Mouse (Mus musculus): ENCODE data around the gene Rasgrp4.
"Not testable (repeated sequence)": the region's sequence is repeated elsewhere in the genome, so short reads cannot be mapped to it uniquely, and the experiment has no call there.

The Rasgrp4 gene

DNA sequence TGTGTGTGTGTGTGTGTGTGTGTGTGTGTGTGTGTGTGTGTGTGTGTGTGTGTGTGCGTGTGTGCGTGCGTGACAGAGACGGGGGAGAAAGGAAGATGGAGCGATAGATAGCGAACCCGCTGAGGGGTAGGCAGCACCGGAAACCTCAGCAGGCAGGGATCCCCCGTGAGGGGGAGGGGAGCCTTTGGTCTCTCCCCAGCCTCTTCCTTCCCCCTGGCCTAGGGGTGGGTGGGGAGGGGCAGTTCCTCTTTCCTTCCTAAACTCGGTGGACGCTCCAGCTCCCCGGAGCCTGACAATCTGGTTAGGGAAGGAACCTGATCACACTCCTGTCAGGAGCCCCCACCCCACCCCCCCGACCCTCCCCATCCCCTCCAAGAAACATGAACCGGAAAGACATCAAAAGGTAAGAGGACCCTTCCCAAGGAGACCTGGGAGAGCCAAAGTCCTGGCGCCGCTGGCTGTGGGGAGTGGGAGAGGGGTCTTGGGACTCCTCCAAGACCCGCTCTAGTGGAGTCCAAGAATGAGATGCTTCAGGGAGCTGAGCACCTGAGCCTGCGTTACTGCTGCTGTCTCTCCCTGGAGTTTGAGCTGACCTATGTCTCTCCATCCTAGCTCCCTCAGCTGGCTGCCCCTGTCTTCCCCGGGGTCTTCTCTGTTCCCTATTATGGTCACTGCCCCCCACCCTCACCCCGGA is at the start of gene Rasgrp4:
Rasgrp4 (plus strand) TSS at position 159 of the 694 bp plus-strand sequence.
- DNase-seq (ENCODE audit: low spot score) = no peak

DNA sequence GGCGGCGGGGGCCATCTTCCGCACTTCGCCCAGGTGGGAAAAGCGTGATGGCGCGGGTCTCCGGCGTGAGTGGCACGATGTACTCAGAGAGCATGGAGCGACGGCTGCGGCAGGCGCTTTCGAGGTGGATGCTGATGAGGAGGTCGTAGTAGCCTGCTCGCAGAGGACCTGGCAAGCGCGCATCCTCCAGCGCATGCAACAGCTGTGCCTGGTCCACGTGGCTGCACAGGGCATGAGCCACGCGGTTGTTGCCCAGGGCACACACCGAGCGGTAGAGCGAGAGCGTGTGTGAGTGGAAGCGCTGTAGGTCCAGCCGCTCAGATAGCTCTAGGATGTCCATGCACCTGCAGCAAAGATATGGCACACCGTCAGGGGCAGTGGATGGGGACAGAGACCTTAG is 48.7 kb upstream of the Rasgrp4 start:
- DNase-seq (ENCODE audit: low spot score) = no peak

DNA sequence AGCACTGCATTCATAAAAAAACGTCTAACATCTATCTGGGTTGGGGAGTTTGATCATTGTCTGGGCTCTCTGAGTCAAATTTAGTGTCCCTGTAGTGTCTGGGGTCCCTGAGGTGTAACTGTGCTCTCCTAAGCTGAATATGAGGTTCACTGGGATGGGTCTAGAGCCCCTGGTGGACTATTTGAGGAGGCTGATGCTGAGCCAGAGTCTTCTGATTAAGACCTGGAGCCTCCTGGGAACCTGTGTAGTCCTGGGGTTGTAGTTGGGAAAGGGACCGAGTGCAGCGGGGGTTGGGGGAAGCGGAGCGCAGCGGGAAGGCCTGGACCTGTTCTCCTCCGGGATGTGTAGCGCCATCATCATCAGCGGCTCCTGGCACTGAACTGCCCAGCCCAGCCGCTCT is 47.7 kb upstream of the Rasgrp4 start:
- DNase-seq (ENCODE audit: low spot score) = no peak

DNA sequence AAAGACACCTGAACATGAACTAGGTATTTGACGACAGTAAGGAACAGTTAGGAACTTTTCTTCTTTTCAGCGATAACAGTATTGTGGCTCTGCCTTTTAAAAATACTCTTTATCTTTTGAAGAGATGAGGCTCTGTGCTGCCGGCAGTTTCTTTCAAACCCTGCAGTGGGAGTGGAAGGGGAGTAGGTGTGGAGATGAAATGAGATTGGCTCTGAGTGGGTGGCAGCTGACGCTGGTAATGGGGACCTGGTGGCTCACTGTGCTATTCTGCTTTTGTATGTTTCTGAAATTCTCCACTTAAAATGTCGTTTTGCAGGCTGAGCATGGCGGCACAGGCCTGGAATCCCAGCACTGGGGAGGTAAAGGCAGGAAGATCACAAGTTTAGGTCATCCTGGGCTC is 45.8 kb upstream of the Rasgrp4 start:
- no peak for DNase-seq (ENCODE audit: low spot score)

DNA sequence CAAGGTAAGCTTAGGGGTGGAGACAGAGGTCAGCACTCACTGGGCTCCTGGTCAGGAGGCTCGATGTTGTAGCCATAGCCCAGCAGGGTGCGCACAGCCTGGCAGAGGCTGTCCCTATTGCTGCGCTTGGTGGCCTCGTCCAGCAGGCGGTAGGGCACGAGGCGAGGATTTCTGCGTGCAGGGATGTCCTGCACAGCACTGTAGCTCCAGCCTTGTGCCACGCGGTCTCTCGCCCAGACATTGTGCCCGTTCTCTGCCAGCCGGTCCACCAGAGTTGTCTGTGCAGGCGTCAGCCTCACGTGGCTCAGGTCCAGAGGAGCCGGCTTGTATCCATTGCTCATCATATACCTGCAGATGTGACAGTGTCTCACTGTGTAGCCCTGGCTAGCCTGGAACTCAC is 37.5 kb upstream of the Rasgrp4 start:
- no peak for DNase-seq (ENCODE audit: low spot score)

DNA sequence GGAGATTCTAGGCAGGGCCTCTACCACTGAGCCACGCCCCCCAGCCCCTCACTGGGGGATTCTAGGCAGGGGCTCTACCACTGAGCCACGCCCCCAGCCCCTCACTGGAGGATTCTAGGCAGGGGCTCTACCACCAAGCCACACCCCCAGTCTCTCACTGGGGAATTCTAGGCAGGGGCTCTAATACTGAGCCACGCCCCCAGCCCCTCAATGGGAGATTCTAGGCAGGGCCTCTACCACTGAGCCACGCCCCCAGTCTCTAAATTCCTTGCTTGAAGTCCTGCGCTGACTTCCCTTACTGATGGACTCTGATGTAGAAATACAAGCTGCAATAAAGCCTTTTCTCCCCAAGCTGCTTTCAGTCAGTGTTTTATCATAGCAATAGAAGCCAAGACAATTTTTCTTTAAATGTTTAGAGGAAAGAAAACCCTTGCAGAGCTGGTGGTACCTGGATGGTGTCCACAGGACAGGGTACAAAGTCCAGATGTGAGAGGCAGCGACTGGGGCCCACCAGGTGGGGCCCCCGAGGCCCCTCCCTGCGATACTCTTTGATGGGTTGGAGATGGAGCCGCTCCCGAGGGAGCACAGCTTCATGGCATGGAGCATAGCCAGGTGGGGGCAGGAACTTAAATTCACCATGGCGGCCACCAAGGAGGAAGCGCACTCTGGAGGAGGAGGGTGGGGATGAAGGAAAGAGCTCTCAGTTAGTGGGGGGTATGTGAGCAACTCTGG is 33.2 kb upstream of the Rasgrp4 start:
- DNase-seq (ENCODE audit: low spot score) = no peak

DNA sequence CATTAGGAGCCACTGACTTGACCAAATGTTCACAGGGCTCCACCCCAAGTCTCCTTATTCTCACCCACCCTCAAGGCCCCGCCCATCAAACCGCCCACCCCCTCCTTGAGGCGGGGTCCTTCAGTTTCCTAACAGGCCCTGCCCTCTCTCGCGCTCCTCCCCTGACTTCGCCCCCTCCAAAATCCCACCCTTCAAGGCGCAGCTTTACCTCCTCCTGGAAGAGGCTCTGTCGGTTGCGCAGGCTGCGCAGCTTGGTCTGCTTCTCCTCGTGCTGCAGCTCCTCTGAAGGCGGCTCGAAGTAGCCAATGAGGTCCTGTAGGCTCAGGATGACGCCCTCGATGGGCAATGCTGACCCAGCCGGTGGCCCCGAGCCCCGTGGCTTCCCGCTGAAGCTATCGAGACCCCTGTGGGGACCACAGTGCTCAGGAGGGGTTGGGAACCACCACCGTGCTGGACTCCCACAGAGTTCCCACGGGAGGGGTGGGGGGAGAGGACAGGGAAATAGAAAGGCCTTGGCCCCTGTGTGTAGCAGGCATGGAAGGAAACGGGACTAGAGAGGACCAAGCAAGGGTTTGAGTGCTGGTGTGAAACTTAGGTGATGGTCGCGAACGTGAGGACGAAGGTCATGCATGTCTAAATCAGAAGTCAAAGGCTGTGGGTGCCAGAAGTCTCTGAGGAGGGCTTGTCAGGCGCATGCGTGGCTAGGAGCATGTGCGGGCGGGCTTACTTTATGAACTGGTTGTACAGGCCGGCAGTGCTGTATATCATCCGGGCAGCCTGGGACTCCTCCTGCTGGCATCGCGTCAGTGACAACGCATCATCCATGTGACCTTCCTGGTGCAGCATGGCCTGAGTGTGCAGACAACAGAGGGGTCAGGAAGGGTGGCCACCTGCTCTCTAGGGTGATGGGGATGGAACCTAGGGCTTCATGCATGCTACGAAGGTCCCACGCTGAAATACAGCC is 25.4 kb upstream of the Rasgrp4 start:
- peak; percentile 29 for DNase-seq (ENCODE audit: low spot score)

DNA sequence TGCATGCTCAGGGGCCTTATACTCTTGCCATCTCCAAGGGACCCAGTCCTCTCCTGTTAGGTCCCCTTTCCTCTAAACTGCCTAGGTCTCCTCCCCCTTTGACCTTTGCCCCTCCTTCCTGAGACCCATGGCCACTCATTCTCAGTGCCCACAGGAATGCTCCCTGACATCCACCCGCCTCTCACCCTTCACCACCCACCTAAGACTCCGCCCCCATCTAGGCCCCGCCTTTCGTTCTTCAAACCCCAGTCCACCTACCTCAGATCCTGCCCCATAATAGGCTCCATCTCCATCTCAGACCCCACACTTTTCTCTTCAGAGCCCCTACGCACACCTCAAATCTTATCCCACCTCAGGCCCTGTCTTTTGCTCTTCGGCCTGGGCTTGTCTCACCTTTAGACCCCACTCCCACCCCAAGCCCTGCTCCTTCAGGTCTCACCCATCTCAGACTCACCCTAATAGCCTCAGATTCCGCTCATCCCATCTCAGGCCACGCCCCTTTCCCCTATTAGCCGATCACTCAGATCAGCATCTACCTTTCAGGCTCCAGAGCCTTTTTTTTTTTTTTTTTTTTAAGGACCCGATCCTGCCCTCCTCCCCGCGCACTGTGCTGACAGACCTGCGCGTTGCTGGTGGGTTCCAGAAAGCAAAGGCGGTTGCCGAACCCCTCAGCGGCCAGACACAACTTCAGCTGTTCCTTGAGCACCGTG is 16.4 kb upstream of the Rasgrp4 start:
- no peak for DNase-seq (ENCODE audit: low spot score)

DNA sequence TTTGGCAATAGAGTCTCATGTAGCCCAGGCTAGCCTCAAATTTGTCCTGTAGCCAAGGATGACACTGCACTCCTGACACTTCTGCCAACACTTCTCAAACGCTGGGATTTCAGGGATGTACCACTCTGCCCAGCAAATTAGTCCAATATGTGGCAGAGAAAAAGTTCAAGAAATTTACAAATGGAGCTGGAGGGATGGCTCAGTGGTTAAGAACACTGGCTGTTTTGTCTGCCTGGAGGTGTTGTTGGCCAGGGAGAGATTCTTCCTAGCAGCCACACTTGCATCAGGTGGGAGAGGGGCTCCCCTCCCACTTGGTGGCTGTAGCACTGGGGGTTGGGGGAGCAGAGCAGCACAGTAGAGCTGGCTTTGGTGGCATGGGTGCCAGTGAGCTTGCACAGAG is 15.1 kb upstream of the Rasgrp4 start:
- no peak for DNase-seq (ENCODE audit: low spot score)

DNA sequence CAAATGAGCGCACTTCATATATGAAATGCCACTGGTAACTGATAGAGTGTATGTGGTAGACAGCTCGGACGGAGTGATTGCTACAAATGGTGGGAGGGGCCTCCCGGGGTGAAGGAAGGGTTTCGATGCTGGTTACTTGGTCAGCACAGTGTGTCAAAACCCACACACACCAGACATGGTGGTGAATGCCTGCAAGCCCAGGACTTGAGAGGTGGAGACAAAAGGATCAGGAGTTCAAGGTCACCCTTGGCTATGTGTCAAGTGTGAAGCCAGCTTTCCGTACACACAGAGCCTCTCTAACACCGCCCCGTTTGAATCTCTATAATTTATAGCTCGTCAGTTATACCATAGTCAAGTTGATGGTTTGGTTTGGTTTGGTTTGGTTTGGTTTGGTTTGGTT is 11.8 kb upstream of the Rasgrp4 start:
- DNase-seq (ENCODE audit: low spot score) = no peak

DNA sequence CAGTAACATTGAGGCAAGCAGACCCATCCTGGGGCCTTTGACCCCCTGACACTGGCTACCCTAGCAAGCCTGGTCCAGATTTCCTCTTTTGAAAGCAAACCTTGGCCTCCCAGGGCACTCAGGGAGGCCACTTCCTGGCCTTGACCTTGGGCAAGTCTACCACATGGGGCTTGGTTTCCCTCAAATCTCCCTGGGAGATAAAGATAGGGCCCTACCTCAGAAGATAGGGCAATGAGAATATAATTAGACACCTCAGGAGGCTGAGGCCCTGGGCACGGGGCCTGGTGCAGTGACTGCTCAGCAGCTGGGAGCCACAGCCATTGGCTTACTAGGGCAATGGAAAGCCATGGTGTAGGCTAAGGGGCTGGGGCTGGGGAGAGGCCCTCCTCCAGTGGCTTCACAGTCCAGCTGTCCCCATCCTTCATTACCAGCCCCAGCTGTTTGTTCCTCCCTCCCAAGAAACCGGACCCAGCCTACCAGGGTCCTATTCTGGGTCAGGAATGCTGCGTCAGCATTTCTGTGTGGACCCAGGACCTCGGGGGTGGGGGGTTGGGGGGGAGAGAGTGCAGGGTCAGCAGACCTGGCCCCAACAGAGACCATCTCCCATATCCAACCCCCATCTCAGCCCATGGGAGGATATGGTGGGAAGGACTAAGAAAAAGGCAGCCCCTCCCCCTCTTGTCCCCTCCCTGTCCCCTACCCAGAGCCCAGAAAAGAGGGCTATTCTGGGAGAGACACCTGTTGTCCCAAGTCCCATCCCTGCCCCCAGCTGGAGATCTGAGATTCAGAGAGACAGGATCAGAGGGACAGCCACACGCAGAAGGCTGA is 10.9 kb upstream of the Rasgrp4 start:
- DNase-seq (ENCODE audit: low spot score) = no peak

DNA sequence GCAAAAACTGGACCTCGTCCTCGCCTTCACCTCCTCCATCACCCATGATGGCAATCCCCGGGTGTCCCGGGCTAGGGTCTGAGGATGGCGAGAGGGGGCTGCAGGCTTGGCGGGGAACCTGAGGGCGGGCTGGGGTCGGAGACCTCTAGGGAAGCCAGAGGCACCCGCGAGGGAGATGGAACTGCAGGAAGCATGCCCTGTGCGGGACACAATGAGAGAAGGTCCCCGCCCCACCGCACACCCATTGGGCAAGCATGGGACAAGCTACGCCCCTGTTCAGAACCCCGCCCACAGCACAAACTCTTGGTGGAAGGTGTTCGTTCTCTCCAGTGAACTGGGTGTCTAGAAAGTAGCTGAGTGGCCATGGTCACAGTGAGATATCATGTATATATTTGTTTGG is 9.7 kb upstream of the Rasgrp4 start, which contains the start of gene Ryr1:
Ryr1 (minus strand) TSS at position 210 of the 400 bp plus-strand sequence.
- DNase-seq (ENCODE audit: low spot score) = no peak

DNA sequence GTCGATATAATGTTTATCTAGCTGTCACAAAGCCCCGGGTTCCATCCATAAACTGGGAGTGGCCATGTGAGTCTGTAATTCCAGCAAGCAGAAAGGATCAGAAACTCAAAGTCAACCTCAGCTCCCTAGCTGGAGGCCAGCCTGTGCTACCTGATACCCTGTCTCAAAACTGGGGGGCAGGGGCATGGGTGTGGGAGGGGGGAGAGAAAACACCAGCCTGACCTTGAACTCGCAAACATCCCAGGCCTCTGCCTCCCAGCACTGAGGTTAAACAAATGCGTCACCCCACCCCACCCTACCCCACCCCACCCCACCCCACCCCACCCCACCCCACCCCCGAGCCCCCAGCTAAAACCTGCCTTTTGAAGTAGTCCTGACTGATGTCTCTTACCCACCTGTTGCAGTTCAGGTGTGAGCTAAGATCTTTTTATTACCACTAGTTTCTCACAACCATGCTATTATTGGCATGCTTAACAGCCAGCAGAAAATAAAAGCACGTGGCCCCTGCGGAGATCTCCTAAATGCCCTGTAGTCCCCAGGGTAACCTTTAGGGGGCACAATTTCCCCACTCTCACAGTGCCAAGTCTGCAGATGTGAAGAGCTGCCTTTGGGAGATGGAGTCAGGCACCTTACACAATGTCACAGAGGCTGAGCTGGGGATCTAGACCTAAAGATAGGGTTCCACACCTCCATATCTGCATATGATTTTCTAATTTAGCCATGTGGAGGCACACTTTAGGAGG is 8.3 kb upstream of the Rasgrp4 start:
- peak; percentile 43 for DNase-seq (ENCODE audit: low spot score)

DNA sequence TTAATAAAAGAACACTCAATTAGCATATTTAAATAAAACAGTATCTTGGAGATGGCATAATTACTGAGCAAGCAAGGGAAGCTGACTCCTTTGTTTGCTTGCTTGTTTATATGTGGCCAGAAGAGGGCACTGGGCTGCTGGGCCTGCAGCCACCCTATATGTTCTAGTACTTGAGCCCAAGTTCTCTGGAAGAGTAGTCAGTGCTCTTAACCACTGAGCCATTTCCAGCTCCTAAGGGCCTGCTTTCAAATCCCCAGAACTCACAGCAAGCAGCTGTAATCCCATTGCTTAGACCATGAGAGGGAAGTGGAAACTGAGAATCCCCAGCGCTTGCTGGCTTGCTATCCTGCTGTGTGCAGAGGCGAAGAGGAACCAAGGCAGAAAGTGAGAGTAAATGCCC is 5.9 kb upstream of the Rasgrp4 start:
- no peak for DNase-seq (ENCODE audit: low spot score)

DNA sequence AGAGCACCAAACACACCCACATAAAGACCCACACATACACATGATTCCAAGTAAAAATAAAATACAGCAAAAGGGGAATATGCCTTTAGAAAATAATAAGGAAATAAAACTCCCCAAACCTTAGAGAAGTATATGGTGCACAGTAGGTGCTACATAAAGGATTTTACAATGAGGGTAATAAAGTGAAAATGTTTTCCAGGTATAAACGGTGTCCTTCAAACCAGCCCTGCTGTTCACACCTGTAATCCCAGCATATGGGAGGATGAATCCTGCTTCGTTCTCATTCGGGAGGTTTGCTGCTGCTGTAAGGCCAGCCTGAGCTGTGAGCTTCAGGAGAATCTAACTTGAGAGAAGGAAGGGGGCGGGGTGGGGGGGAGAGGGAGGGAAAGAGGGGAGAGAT is 421 bp upstream of the Rasgrp4 start:
- DNase-seq (ENCODE audit: low spot score) = no peak

DNA sequence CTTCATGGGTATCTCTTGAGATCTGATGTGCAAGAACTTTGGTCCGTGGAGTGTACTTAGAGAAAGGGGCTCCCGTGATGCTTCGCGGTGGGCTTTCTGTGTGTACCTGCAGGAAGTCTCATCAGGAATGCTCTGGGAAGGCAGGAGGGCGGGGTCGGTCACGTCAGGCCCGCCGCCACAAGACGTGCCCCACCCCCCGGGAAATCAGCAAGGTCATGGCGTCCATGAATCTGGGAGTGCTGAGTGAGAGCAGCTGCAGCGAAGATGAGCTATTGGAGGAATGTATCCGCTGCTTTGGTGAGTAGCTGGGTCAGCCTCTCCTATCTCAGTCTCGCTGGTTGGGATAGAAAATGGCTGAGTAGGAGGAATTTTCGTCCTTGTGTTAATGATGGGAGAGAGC is 2.8 kb downstream of the Rasgrp4 start:
- no peak for DNase-seq (ENCODE audit: low spot score)

DNA sequence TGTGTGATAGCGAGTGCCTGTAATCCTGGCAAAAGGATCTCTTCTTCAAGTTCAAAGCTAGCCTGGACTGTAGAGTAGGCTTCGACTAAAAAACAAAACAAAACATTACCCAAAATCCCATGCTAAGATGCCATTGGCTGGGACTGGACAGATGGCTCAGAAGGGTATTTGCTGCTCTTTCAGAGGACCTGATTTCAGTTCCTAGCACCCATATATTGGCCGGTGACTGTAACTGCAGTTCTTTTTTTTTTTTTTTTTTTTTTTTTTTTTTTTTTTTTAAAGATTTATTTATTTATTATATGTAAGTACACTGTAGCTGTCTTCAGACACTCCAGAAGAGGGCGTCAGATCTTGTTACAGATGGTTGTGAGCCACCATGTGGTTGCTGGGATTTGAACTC is 4.6 kb downstream of the Rasgrp4 start:
- DNase-seq (ENCODE audit: low spot score) = not testable (repeated sequence)

DNA sequence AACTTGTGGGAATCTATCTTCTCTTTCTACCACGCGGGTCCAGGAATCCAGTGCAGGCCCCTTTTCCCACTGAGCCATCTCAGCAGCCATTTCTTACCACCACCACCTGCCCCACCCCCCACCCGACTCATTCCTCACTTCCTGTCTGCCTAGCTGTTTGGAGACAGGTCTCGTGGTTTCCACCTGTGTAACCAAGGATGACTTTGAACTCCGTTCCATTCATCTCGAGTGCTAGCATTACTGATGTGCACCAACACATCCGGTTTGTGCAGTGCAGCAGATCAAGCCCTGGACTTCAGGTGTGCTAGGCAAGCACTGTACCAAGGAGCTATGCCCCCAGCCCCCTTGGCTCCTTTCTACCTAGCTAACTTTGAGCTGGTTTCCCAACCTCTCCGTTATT is 6.8 kb downstream of the Rasgrp4 start:
- no peak for DNase-seq (ENCODE audit: low spot score)

DNA sequence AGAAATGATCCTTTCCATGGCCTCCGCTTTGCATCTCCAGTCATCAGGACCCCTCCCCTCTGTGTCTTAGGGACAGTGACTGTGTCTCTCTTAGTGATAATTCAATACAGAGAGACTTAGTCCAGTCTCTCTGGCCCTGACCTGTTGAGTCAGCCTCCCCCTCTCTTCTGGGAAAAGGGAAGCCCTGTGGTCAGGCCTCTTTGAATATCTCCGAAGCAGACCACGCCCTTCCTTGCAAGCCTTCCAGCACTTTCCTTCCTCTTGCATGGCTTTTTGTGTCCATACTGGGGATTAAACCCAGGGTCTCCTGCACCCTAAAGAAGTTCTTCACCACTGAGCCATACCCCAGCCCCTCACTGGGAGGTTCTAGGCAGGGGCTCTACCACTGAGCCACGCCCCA is 9.4 kb downstream of the Rasgrp4 start:
- DNase-seq (ENCODE audit: low spot score) = no peak

DNA sequence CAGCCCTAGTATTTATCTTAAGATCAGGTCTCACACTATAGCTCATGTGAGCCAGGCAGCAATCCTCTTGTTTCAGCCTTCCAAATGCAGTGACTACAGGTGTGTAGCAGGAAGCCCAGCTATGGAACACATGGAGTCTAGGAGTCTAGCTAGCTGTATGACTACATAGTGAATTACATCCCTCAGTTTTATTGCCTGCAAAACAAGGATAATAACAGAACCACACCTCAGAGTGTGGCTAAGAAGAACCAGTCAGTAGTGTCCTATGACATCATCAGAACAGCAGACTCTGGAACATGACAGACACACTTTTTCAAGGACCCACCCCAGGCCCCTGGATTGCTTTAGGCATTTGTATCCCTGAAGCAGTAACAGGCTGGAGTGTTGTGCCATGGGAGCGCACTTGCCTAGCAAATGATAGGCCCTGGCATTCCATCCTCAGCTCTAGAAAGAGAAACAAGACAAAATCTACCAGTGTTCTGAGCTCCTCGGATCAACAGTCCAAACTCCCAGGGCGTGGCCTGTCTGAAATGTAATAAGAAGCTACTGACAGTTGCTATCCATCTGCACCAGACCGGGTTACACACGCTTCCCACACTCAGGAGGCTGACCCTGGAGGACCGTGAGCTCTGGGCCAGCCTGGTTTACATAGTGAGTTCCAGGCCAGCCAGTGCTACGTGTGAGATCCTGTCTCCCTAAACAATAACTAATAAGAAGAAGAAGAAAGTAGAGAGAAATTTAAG is 12.1 kb downstream of the Rasgrp4 start:
- DNase-seq (ENCODE audit: low spot score) = no peak

Measured in layer of hippocampus, adult 11-12 months (tissue).